Mouse (Mus musculus) embryonic facial prominence, embryonic 12.5 days (tissue): ENCODE results near the gene Hlcs. TPM values are rescaled to one million over a fixed set of nuclear protein-coding genes. Genes with fewer than 3 reads are reported as not detected.

Experiments used
- ATAC-seq: fragments of 200-750 bp; cut with Nextera tagmentation; 2 replicates; pipeline ENCODE4 v1.8.0; 2017; ENCODE audit not compliant: insufficient number of reproducible peaks, insufficient read depth, low FRiP score, low TSS enrichment
- H3K27ac ChIP-seq: fragments of 300-500 bp; sonication (generic); 2 replicates; pipeline ENCODE4 v1.5.1; 2016; ENCODE audit warnings: mild to moderate bottlenecking
- H3K27me3 ChIP-seq: fragments of 300-500 bp; sonication (generic); 2 replicates; pipeline ENCODE4 v1.6.1; 2016; ENCODE audit warnings: mild to moderate bottlenecking, moderate library complexity
- H3K36me3 ChIP-seq: fragments of 300-500 bp; sonication (generic); 2 replicates; pipeline ENCODE4 v1.6.1; 2016; ENCODE audit warnings: mild to moderate bottlenecking
- H3K4me1 ChIP-seq: fragments of 300-500 bp; sonication (generic); 2 replicates; pipeline ENCODE4 v1.6.1; 2016
- H3K4me2 ChIP-seq: fragments of 300-500 bp; sonication (generic); replicated peaks from 2 replicates; pipeline ENCODE4 v1.6.1; 2016; ENCODE audit warnings: mild to moderate bottlenecking, moderate library complexity
- H3K4me3 ChIP-seq: fragments of 300-500 bp; sonication (generic); 2 replicates; pipeline ENCODE4 v1.5.1; 2016; ENCODE audit warnings: mild to moderate bottlenecking
- H3K9ac ChIP-seq: fragments of 300-500 bp; sonication (generic); 2 replicates; pipeline ENCODE4 v1.6.1; 2016; ENCODE audit warnings: mild to moderate bottlenecking, moderate library complexity
- H3K9me3 ChIP-seq: fragments of 300-500 bp; sonication (generic); 2 replicates; pipeline ENCODE4 v1.6.1; 2016; ENCODE audit warnings: mild to moderate bottlenecking, moderate library complexity
- WGBS: fragments of 180-500 bp; shearing (Covaris S2); methylation state at CpG from one replicate; pipeline ENCODE4 v1.1.7; 2016; 5-methylcytosine and 5-hydroxymethylcytosine counted together
- polyA plus RNA-seq: library from polyadenylated mRNA; unstranded; fragments of >200 nt; fragmentation: Nextera tagmentation; extraction: Ambion mirVana; gene quantifications from 2 replicates; pipeline ENCODE4 v1.2.1, GENCODE M21; 2016

The Hlcs gene
- polyA plus RNA-seq, 1 experiment from 2014 or later: 12.1 TPM

DNA sequence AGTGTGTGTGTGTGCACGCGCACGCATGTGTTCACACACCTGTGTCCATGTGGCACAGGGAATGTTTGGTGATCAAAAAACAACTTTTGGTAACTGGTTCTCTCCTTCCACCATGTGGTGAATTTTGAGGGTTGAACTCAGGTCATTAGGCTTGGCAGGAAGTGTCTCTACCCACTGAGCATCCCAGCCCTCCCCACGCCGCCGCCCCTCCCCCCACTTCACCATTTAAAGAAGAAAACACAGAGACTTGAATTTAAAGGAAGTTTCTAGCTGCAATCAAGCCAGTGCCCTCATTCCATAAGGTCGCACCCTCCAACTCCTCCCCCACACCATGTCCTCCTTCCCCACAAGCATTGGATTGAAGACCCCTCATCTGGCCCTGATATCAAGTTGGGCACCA is 74.2 kb downstream of the Hlcs start:
- Histone ChIP-seq H3K27ac (no peak overlapping the region), H3K36me3 (no peaks in the 10 kb centered on the region), H3K4me2 (no peak overlapping the region), H3K27me3 (no peaks in the 10 kb centered on the region), H3K9me3 (no peaks in the 10 kb centered on the region), H3K9ac (no peak overlapping the region), H3K4me1 (peaks cover 18% of the 10 kb centered on the region; the same call in 1 of the 2 replicates), H3K4me3 (no peak overlapping the region)
- no peak for ATAC-seq
- WGBS: 97% methylated on average over 7 of the region's 7 CpGs

DNA sequence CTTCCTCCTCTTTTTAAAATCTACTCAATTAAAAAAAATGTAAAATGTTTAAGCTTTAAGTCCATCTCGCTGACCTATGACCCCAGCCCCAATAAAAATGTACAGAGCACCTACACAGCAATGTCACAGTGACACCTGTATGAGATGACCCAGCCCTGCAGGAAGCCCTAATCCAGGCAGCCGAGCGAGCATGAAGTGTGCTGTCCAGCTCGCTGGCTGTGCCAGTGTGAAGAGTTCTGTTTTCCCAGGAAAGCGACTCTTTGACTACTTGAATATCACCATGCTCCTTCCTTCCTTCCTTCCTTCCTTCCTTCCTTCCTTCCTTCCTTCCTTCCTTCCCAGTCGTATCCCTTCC is 76.3 kb downstream of the Hlcs start:
- ATAC-seq: no peak
- no peak overlapping the region for H3K4me3 ChIP-seq
- no peaks in the 10 kb centered on the region for H3K9me3 ChIP-seq
- no peak overlapping the region for H3K4me2 ChIP-seq
- 68% methylated on average over 6 of the region's 6 CpGs for WGBS
- peaks cover 19% of the 10 kb centered on the region; the same call in 1 of the 2 replicates for H3K4me1 ChIP-seq
- no peaks in the 10 kb centered on the region for H3K36me3 ChIP-seq
- no peak overlapping the region for H3K27ac ChIP-seq
- 0 out of 2 replicates have a peak, but pooled peaks cover 2% of the 10 kb centered on the region for H3K27me3 ChIP-seq
- H3K9ac ChIP-seq: no peak overlapping the region

DNA sequence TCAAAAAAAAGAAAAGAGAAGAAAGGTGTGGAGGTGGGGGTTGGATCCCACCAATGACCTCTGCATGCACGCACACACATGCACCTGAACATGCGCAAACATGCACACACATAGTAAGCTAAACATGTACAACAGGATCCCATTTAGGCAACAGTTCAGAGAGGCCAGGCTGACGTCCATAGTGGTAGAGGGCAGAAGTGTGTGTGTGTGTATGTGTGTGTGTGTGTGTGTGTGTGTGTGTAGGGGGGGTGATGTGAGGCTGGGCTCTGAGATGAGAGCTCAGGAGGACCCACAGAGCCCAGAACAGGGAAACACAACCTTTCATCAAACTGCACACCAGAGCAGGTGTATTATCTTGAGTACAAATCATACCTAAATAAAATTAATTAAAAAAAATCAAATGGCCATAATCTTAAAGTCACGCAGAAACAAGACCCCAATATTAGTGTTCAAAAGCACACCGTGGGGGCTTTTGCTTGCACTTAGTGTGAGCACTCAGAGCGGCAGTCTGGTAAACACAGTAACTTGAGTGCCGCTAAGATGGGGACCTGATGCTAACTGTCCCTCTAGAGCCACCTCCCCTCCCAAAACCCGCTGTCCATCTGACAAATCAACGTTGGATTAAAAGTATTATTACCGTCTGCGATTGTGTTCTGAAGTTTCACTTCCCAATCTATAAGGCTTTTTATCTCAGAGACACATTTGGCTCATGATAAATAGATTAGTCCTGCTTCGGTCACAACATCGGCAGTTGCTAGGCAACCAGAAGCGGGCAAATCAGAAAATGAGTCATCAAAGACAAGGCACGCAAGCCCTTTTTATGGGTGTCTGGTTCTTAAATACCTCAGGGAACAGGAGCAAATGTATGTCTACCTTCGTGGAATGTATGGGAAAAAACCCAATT is 76.9 kb downstream of the Hlcs start:
- H3K9ac ChIP-seq: no peak overlapping the region
- H3K9me3 ChIP-seq: no peaks in the 10 kb centered on the region
- no peak for ATAC-seq
- no peak overlapping the region for H3K4me2 ChIP-seq
- H3K36me3 ChIP-seq: no peaks in the 10 kb centered on the region
- WGBS: 62% methylated on average over 16 of the region's 16 CpGs
- no peak overlapping the region for H3K4me3 ChIP-seq
- no peak overlapping the region for H3K27ac ChIP-seq
- H3K27me3 ChIP-seq: peaks cover 5% of the 10 kb centered on the region
- H3K4me1 ChIP-seq: peaks cover 19% of the 10 kb centered on the region; the same call in 1 of the 2 replicates

DNA sequence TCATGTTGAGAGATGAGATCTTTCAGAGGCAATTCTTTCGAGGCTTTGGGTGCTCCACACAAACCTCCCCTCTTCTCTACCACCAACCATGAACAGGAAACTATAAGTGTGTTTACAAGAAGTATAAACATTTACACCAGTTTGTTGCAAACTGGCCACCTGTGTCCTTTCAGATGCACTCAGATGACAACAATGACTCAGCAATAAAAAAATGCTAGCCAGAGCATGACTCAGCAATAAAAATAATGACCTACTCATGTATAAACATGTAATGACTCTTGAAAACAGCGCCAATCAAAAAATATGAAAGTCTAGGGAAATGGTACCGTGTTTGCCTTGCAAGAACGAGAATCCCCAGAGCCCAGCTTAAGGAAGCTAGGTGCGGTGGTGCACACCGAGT is 77.7 kb downstream of the Hlcs start:
- 91% methylated on average over 6 of the region's 6 CpGs for WGBS
- H3K27me3 ChIP-seq: peaks cover 10% of the 10 kb centered on the region
- ATAC-seq: no peak

DNA sequence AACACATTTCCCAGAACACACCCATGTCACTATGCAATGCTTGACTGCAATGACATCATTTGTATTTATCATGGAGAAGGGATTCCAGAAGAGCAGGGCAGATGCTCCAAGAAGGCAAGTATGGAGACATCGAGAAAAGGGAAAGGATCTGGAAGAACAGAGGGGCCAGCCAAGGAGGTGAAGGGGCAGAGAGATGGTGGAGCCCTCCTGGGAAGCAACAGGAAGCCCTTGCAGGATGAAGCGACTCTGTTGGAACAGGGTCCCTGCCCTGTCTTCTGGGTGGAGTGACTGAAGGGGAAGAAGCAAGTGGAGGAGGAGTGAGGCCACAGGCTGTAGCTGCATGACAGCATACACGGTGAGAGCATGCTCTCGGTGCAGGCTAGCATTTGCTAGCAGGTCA is 79.2 kb downstream of the Hlcs start:
- Histone ChIP-seq H3K9me3 (no peaks in the 10 kb centered on the region), H3K27me3 (peaks cover 10% of the 10 kb centered on the region), H3K4me2 (no peak overlapping the region), H3K9ac (no peak overlapping the region), H3K4me3 (no peak overlapping the region), H3K27ac (no peak overlapping the region), H3K4me1 (peaks cover 19% of the 10 kb centered on the region; the same call in 1 of the 2 replicates), H3K36me3 (no peaks in the 10 kb centered on the region)
- no peak for ATAC-seq
- 59% methylated on average over 4 of the region's 4 CpGs for WGBS

More for the DNA sequence above, 77.7 kb downstream of the Hlcs start:
- H3K9me3 ChIP-seq: no peaks in the 10 kb centered on the region
- H3K4me2 ChIP-seq: no peak overlapping the region
- H3K4me3 ChIP-seq: no peak overlapping the region
- H3K36me3 ChIP-seq: no peaks in the 10 kb centered on the region
- peaks cover 19% of the 10 kb centered on the region; the same call in 1 of the 2 replicates for H3K4me1 ChIP-seq
- no peak overlapping the region for H3K9ac ChIP-seq
- H3K27ac ChIP-seq: no peak overlapping the region

DNA sequence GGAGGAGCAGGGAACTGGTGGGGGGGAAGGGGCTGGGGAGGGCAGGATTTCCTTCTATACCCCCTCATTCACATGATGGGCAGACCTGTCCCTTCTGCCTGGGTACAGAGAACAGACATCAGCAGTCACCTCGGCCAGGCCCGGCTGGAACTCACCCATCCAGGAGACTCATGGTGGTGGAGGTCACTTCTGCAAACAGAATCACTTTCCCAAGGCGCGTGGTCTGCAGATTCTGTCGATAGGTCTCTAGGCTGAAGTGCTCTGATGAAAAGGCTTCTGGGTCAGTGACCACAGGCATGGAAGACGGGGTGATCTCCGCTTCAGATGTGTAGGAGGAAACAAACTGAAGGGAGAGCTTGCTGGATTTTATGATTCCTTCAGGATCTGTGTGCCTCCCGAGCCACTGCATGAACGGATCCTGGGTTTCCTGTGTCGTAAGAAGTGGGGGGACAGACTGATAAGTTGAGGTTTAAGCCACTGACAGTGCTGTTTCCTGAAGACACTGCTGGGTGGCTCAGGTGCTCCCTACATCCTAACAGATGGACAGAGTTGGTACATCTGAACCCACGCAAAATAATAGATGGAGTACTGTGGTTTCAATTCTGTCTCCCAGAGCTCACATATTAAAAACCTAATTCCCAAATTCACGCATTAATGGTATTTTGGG is 82.3 kb downstream of the Hlcs start:
- Histone ChIP-seq H3K9ac (no peak overlapping the region), H3K27me3 (peaks cover 18% of the 10 kb centered on the region), H3K9me3 (no peaks in the 10 kb centered on the region), H3K4me1 (peaks cover 27% of the 10 kb centered on the region), H3K27ac (no peak overlapping the region), H3K36me3 (no peaks in the 10 kb centered on the region), H3K4me3 (no peak overlapping the region), H3K4me2 (no peak overlapping the region)
- no peak for ATAC-seq
- WGBS: 75% methylated on average over 12 of the region's 12 CpGs

DNA sequence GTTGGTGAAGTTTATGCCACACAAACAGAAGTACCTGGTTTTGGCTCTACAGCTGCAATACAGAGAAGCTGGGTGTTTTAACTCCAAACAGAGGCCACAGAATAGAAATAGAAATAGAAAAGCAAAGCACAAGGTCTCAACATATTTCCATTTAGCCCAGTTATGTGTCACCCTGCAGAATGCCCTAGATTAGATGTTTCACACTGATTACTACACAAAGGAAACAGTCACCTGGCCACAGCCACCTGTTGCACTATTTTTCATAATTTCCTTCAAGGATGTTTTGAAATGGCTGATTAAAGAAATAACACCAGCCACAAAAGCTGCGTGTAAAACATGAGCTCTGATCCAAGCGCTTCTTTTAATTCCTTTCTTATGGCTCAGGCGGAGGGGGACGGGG is 82.9 kb downstream of the Hlcs start:
- ATAC-seq: no peak
- no peaks in the 10 kb centered on the region for H3K36me3 ChIP-seq
- H3K27ac ChIP-seq: no peak overlapping the region
- H3K9ac ChIP-seq: no peak overlapping the region
- H3K4me3 ChIP-seq: no peak overlapping the region
- peaks cover 27% of the 10 kb centered on the region for H3K4me1 ChIP-seq
- WGBS: 64% methylated on average over 4 of the region's 4 CpGs
- peaks cover 18% of the 10 kb centered on the region for H3K27me3 ChIP-seq
- no peak overlapping the region for H3K4me2 ChIP-seq
- H3K9me3 ChIP-seq: no peaks in the 10 kb centered on the region

DNA sequence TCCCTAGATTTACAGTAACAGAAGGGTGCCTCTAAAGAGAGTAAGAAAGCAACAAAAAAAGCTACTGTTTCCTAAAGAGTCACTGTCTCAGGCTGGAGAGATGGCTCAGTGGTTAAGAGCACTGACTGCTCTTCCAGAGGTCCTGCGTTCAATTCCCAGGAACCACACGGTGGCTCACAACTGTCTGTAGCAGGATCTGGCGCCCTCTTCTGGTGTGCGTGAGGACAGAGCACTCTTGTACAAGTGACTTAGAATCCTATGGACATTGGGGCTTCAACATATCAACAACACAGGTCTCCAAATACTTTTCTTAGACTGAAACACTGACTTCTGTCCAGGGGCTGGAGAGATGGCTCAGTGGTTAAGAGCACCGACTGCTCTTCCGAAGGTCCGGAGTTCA is 83.5 kb downstream of the Hlcs start:
- no peaks in the 10 kb centered on the region for H3K9me3 ChIP-seq
- 93% methylated on average over 7 of the region's 7 CpGs for WGBS
- H3K27me3 ChIP-seq: peaks cover 18% of the 10 kb centered on the region

DNA sequence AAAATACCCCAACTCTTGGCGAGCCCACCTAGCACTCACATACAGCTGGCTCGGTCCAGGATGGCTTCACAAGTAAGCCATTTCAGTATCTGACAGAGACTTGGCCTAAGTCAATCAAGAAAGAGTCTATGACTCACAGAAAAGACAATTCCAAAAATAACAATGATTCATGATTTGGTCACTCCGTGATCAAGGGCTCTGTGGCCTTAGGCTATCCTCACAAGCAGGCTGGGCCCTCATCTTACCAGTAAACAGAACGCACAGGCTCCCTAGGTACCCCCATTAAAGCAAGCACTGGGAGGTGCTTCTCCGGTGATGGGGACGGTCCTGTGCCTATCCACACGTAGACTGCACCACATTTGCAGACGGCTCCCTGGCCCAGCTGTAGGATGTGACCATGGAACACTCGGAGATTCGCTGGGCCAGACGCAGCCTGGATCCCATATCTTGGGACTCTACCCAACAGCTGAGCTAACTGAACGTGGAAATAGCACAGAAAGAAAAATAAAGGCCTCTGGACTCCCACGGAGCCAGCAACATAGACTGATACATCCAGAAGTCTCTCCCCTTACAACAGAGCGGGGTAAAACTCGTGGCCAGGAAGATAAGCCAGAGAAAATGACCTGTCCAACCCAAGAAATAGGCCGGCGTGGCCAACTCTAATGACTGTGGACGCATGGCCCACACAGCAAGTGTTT is 84.4 kb downstream of the Hlcs start:
- H3K9ac ChIP-seq: no peak overlapping the region
- WGBS: 80% methylated on average over 18 of the region's 18 CpGs
- no peaks in the 10 kb centered on the region for H3K9me3 ChIP-seq
- peaks cover 18% of the 10 kb centered on the region for H3K27me3 ChIP-seq
- H3K27ac ChIP-seq: no peak overlapping the region
- H3K36me3 ChIP-seq: no peaks in the 10 kb centered on the region
- H3K4me3 ChIP-seq: no peak overlapping the region
- H3K4me2 ChIP-seq: no peak overlapping the region
- ATAC-seq: no peak
- H3K4me1 ChIP-seq: peaks cover 22% of the 10 kb centered on the region

More for the DNA sequence above, 83.5 kb downstream of the Hlcs start:
- Histone ChIP-seq H3K4me2 (no peak overlapping the region), H3K27ac (no peak overlapping the region), H3K4me1 (peaks cover 27% of the 10 kb centered on the region), H3K9ac (no peak overlapping the region), H3K4me3 (no peak overlapping the region), H3K36me3 (no peaks in the 10 kb centered on the region)
- ATAC-seq: no peak

DNA sequence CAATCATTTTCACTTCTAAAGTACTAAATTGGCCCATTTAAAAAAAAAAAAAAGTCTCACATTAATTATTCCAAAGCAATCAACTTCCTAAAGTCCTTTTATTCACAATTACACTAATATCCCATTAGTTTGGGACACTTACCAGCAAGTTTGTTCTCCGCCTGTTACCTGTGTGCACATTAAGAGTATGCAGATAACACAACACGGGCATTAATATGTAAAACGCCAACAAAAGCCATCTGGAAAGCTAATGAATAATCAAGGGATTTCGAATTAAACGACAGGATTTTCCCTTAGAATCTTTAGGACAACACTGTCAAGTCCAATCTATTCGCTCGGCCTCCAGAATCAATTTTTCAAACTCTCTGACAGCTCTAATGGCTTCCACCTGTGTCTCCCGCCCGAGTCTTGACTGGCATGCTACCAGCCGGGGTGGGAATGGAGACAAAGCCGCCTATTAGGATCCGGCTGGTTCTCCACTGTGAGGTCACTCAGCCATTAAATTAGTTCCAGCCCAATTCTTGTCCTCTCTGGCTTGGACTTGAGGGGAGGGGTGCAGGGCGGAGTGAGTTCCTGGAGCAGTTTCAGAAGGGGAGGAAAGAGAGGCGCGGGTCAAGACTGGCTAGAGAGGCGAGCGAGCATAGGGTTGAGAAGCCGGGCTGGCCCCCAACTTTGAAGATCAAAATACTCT is 85.9 kb downstream of the Hlcs start:
- WGBS: 10% methylated on average over 18 of the region's 18 CpGs

DNA sequence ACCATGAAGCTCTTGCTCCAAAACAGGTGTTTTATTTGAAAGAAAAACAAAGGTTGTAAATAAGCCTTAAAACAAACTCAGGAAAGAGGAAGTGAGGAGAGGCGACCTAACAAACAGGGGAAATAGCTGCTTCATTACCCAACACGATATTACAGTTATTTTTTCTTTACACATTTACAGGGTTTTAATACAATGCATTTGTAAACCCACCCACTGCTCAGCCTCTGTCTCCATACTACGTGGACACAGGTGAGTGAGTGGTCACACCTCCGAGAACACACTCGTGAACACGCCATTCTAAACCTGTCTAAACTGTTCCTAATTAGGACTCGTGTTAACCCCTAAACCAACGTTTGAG is 90.0 kb downstream of the Hlcs start:
- WGBS: 75% methylated on average over 8 of the region's 8 CpGs
- Histone ChIP-seq H3K27me3 (0 out of 2 replicates have a peak, but pooled peaks cover 12% of the 10 kb centered on the region), H3K36me3 (no peaks in the 10 kb centered on the region), H3K27ac (no peak overlapping the region), H3K9ac (no peak overlapping the region), H3K4me1 (peaks cover 25% of the 10 kb centered on the region), H3K4me2 (no peak overlapping the region), H3K9me3 (no peaks in the 10 kb centered on the region), H3K4me3 (no peak overlapping the region)
- no peak for ATAC-seq

More for the DNA sequence above, 85.9 kb downstream of the Hlcs start:
- Histone ChIP-seq H3K4me2 (no peak overlapping the region), H3K36me3 (no peaks in the 10 kb centered on the region), H3K9me3 (no peaks in the 10 kb centered on the region), H3K27ac (no peak overlapping the region), H3K9ac (no peak overlapping the region), H3K4me1 (peaks cover 22% of the 10 kb centered on the region), H3K27me3 (peaks cover 16% of the 10 kb centered on the region), H3K4me3 (no peak overlapping the region)
- peak; percentile 70; the same call in 1 of the 2 replicates for ATAC-seq
